Mouse (Mus musculus): ENCODE results near the gene Adgre5.

GRCm38 (mm10) chr8:83772701-83773451 lies 31.8 kb upstream of the Adgre5 start:
- TF ChIP-seq CTCF (IDR thresholded peaks at IDR 0.05; ENCODE audit: extremely low read depth, insufficient read depth, insufficient read length, insufficient replicate concordance) (no peak), POLR2A (IDR thresholded peaks at IDR 0.05; ENCODE audit: low read depth, low read length) (peak; percentile 10; the same call in 1 of the 2 replicates)
